Mouse (Mus musculus) heart, adult 11 months (tissue): ENCODE results near the gene Mettl15.
A peak's percentile ranks its signal among the peaks of the same experiment; 100 is the strongest.

Experiments
- DNase-seq: peaks from one replicate; pipeline ENCODE4 v3.0.0; 2022

The Mettl15 gene

DNA sequence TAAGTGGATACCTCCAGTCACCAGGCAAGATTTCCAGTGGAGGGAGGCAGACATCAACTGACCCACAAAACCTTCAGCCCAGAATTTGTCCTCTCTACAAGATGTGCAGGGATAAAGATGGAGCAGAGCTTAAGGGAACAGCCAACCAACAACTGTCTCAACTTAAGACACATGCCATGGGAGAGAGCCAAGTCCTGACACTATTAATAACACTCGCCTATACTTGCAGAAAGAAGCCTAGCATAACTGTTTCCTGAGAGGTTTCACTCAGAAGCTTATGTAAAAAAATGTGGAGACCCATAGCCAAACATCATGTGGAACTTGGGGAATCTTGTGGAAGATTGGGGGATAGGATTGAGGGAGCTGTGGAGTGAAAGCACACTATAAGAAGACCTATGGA lies 124.4 kb downstream of the Mettl15 start:
- peak; percentile 53 for DNase-seq

GRCm38 (mm10) chr2:109153402-109154050 lies 127.0 kb downstream of the Mettl15 start:
- peak; percentile 66 for DNase-seq

GRCm38 (mm10) chr2:109147292-109147691 lies 133.3 kb downstream of the Mettl15 start:
- DNase-seq, result no peak

GRCm38 (mm10) chr2:109144410-109144809 lies 136.1 kb downstream of the Mettl15 start:
- DNase-seq, result no peak

DNA sequence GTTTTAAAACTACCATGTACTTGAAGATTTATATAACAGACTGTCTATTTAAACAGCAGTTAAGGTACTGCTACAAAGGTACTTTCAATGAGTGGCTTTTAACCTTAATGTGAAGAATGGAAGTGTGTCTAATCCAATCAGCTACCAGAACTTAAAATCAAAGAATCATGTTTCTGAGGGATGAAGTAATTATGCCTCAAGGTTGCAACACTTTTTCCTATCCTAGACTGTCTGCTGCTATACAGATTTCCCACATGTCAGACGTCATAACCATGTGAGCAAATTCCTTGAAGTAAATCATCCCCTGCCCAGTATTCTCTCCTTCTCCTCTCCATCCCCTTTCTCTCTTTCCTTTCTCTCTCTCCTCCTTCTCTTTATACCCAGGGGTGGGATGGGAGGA lies 140.2 kb downstream of the Mettl15 start:
- DNase-seq, result no peak

- no peak for DNase-seq
Measured at GRCm38 (mm10) chr2:109137276-109137675, 143.3 kb downstream of the Mettl15 start.

- DNase-seq, result no peak
Measured at GRCm38 (mm10) chr2:109130718-109131117, 149.8 kb downstream of the Mettl15 start.

- no peak for DNase-seq
Measured at GRCm38 (mm10) chr2:109129921-109130320, 150.6 kb downstream of the Mettl15 start.

GRCm38 (mm10) chr2:109105773-109106484 lies 174.6 kb downstream of the Mettl15 start:
- DNase-seq, result no peak

GRCm38 (mm10) chr2:109049686-109050085 lies 230.9 kb downstream of the Mettl15 start:
- no peak for DNase-seq
